In genomic region chr2:155018762-155019641, GRCm38 (mm10) we compare ENCODE assay signal across 8 mouse cellular contexts. TPM values are rescaled to one million over a fixed set of nuclear protein-coding genes. Genes with fewer than 3 reads are reported as not detected.
DNase-seq lines count a peak whose midpoint lies in the region; ATAC-seq and TF ChIP-seq lines count a peak whose summit lies in the region.

No protein-coding gene starts in this region.

- H3K4me3 ChIP-seq in cortical plate, adult 2 months (ENCODE audit: insufficient read depth, low read length): peak overlapping the region; percentile 41
- H3K4me3 ChIP-seq in hindbrain, postnatal 0 days (ENCODE audit: low read length): peak overlapping the region; percentile 49

- peak overlapping the region; percentile 55 for H3K9ac ChIP-seq in hindbrain, postnatal 0 days (replicated peaks; ENCODE audit: low read length)

- no peaks in the 10 kb centered on the region for H3K36me3 ChIP-seq in hindbrain, postnatal 0 days (ENCODE audit: insufficient read depth, low read length)

- under 1% methylated on average over 38 of the region's 38 CpGs for WGBS in hindbrain, postnatal 0 days

- no peak overlapping the region for H3K27ac ChIP-seq in cortical plate, adult 2 months (ENCODE audit: insufficient read depth, low read length)
- peak overlapping the region; percentile 80 for H3K27ac ChIP-seq in hindbrain, postnatal 0 days

- DNase-seq in adrenal gland, adult 2 months: peak; percentile 89
- peak; percentile 5 to 8 for DNase-seq in gastrocnemius, adult 8-10 months (ENCODE audit: low spot score in 2 of 2)
- peak; percentile 79 for DNase-seq in hindbrain, postnatal 0 days (ENCODE audit: low spot score)
- DNase-seq in left cerebral cortex, postnatal 14 days (ENCODE audit: low spot score in 2 of 2): peak; percentile 25 to 70
- DNase-seq in right cerebral cortex, adult 2 months (ENCODE audit: low spot score in 2 of 2): peak; percentile 45 to 70
- DNase-seq in urinary bladder, postnatal 36 days (ENCODE audit: low spot score in 2 of 2): peak; percentile 46 to 68

- H3K4me1 ChIP-seq in cortical plate, adult 2 months (ENCODE audit: control insufficient read depth, insufficient read depth, low read length): no peaks in the 10 kb centered on the region
- no peaks in the 10 kb centered on the region for H3K4me1 ChIP-seq in hindbrain, postnatal 0 days (ENCODE audit: insufficient read depth, low read length)

- H3K9me3 ChIP-seq in hindbrain, postnatal 0 days (ENCODE audit: low read length): no peaks in the 10 kb centered on the region

- no peak for TF ChIP-seq CTCF in cortical plate, adult 2 months (IDR thresholded peaks at IDR 0.05; ENCODE audit: extremely low read depth, insufficient read depth, low read length)
- TF ChIP-seq CTCF in hindbrain, postnatal 0 days (IDR thresholded peaks at IDR 0.05; ENCODE audit: low read depth): peak; percentile 35

- H3K4me2 ChIP-seq in hindbrain, postnatal 0 days (ENCODE audit: low read depth, low read length): peak overlapping the region; percentile 98

- H3K27me3 ChIP-seq in hindbrain, postnatal 0 days (ENCODE audit: insufficient read depth, low read length): no peaks in the 10 kb centered on the region

- peak; percentile 96 for ATAC-seq in hindbrain, postnatal 0 days
- ATAC-seq in megakaryocyte progenitor cell, adult 5-6 weeks (replicated peaks; ENCODE audit: poor library complexity): peak; percentile 87

- TF ChIP-seq POLR2A in cortical plate, adult 2 months (IDR thresholded peaks at IDR 0.05; ENCODE audit: extremely low read depth, insufficient read depth, low read length): no peak

- intact Hi-C loops in left cerebral cortex, postnatal 14 days (cut with DNase I): no loop called here

RNA-seq across cellular contexts. Expression of gene Gm14226, which starts 0.9 kb away (rescaled TPM):
- 1 to 10 TPM; 3.5 to 4.2 TPM for total RNA-seq in adrenal gland, adult 2 months (2021)
- 0.30 and 0.44 TPM in 2 replicates for polyA plus RNA-seq in adrenal gland, adult 2 months (2012; rRNA removed)
- polyA plus RNA-seq in cortical plate, adult 2 months (2012; rRNA removed): 0.04 and 0.15 TPM in 2 replicates
- not detected for total RNA-seq in gastrocnemius, adult 8-10 months (2022)
- total RNA-seq in hindbrain, postnatal 0 days (2014; rRNA removed): 0.58 TPM in 1 of 2 replicates, not detected in the other
- polyA plus RNA-seq in hindbrain, postnatal 0 days (2015; fragmentation: Nextera tagmentation; extraction: Ambion mirVana): 0.08 and 0.14 TPM in 2 replicates
- total RNA-seq in left cerebral cortex, postnatal 14 days (2021): under 1 TPM; 0.13 to 0.18 TPM
- not detected in 2 replicates for total RNA-seq in megakaryocyte progenitor cell, adult 5-6 weeks (2015)
- total RNA-seq in megakaryocyte progenitor cell, adult 5-6 weeks (2017): not detected in 2 replicates

RNA-seq across cellular contexts. Expression of gene Ahcy, which starts 55.3 kb away (rescaled TPM):
- 10 to 100 TPM; 32.4 to 36.9 TPM for total RNA-seq in adrenal gland, adult 2 months (2021)
- polyA plus RNA-seq in adrenal gland, adult 2 months (2012; rRNA removed): 42.4 and 53.1 TPM in 2 replicates
- 28.5 and 30.6 TPM in 2 replicates for polyA plus RNA-seq in cortical plate, adult 2 months (2012; rRNA removed)
- 10 to 100 TPM; 15.6 to 19.5 (median 18.7) TPM for total RNA-seq in gastrocnemius, adult 8-10 months (2022)
- total RNA-seq in hindbrain, postnatal 0 days (2014; rRNA removed): 62.3 and 68.0 TPM in 2 replicates
- 29.6 and 31.1 TPM in 2 replicates for polyA plus RNA-seq in hindbrain, postnatal 0 days (2015; fragmentation: Nextera tagmentation; extraction: Ambion mirVana)
- total RNA-seq in left cerebral cortex, postnatal 14 days (2021): 10 to 100 TPM; 12.1 to 12.7 TPM
- 143 and 155 TPM in 2 replicates for total RNA-seq in megakaryocyte progenitor cell, adult 5-6 weeks (2015)
- 103 and 109 TPM in 2 replicates for total RNA-seq in megakaryocyte progenitor cell, adult 5-6 weeks (2017)

Comparison
In these comparisons a context has a peak if more than half of its experiments do, and no peak if none do; other contexts are left out.
1. DNase-seq: peak in every context shown above with its lines; median percentile 89 in adrenal gland, adult 2 months; 79 in hindbrain, postnatal 0 days; 58 in right cerebral cortex, adult 2 months; 57 in urinary bladder, postnatal 36 days; 48 in left cerebral cortex, postnatal 14 days; 6 in gastrocnemius, adult 8-10 months.